Mouse (Mus musculus): ENCODE results near the gene Gm3893. TPM values are rescaled to one million over a fixed set of nuclear protein-coding genes. Genes with fewer than 3 reads are reported as not detected.
"Not testable (repeated sequence)": the region's sequence is repeated elsewhere in the genome, so short reads cannot be mapped to it uniquely, and the experiment has no call there.

Gene Gm3893
- total RNA-seq (2014; rRNA removed) (not detected in 2 replicates), polyA plus RNA-seq (2015; fragmentation: Nextera tagmentation; extraction: Ambion mirVana) (not detected in 2 replicates)

GRCm38 (mm10) chr4:42090907-42091306 lies at the start of gene Gm3893:
Gene Gm3893 (plus strand): TSS chr4:42091207.
- WGBS = no CpG with 5 or more reads among the region's 2 CpGs
- not testable (repeated sequence) for DNase-seq (ENCODE audit: low spot score); ATAC-seq (ENCODE audit: low FRiP score); H3K4me3 ChIP-seq (ENCODE audit: low read depth, low read length); H3K27me3 ChIP-seq (ENCODE audit: insufficient read depth, low read length); H3K36me3 ChIP-seq (ENCODE audit: insufficient read depth, low read length); H3K9me3 ChIP-seq (ENCODE audit: low read length); H3K27ac ChIP-seq (ENCODE audit: low read depth, low read length); H3K4me2 ChIP-seq (ENCODE audit: low read depth, low read length, poor library complexity, severe bottlenecking); H3K4me1 ChIP-seq (ENCODE audit: insufficient read depth, low read length); H3K9ac ChIP-seq (replicated peaks; ENCODE audit: low read length, poor library complexity, severe bottlenecking)

- not testable (repeated sequence) for DNase-seq (ENCODE audit: low spot score); H3K4me2 ChIP-seq (ENCODE audit: low read depth, low read length, poor library complexity, severe bottlenecking); H3K36me3 ChIP-seq (ENCODE audit: insufficient read depth, low read length); H3K4me1 ChIP-seq (ENCODE audit: insufficient read depth, low read length); H3K9me3 ChIP-seq (ENCODE audit: low read length); H3K9ac ChIP-seq (replicated peaks; ENCODE audit: low read length, poor library complexity, severe bottlenecking); H3K27me3 ChIP-seq (ENCODE audit: insufficient read depth, low read length); H3K4me3 ChIP-seq (ENCODE audit: low read depth, low read length); H3K27ac ChIP-seq (ENCODE audit: low read depth, low read length); ATAC-seq (ENCODE audit: low FRiP score)
- no CpG with 5 or more reads among the region's 5 CpGs for WGBS
Measured at GRCm38 (mm10) chr4:42114517-42114916, 23.5 kb downstream of the Gm3893 start, which contains the start of gene Gm13304. Gene Gm13304 (plus strand): TSS chr4:42114817.

Other genes with a start within 250 kb of the Gm3893 start
- gene Gm21541, start 187.6 kb upstream of the Gm3893 start, total RNA-seq (2014; rRNA removed) = not detected in 2 replicates
- not detected in 2 replicates for gene Gm21541, start 187.6 kb upstream of the Gm3893 start, polyA plus RNA-seq (2015; fragmentation: Nextera tagmentation; extraction: Ambion mirVana)
- gene Gm20878, start 149.6 kb upstream of the Gm3893 start, total RNA-seq (2014; rRNA removed) = 11.9 and 13.7 TPM in 2 replicates
- 9.3 and 10.0 TPM in 2 replicates for gene Gm20878, start 149.6 kb upstream of the Gm3893 start, polyA plus RNA-seq (2015; fragmentation: Nextera tagmentation; extraction: Ambion mirVana)
- 1.6 and 2.2 TPM in 2 replicates for gene Fam205a4, start 125.1 kb upstream of the Gm3893 start, total RNA-seq (2014; rRNA removed)
- 1.5 and 1.7 TPM in 2 replicates for gene Fam205a4, start 125.1 kb upstream of the Gm3893 start, polyA plus RNA-seq (2015; fragmentation: Nextera tagmentation; extraction: Ambion mirVana)
- gene Gm21093, start 56.5 kb upstream of the Gm3893 start, total RNA-seq (2014; rRNA removed) = 1.3 and 4.7 TPM in 2 replicates
- gene Gm21093, start 56.5 kb upstream of the Gm3893 start, polyA plus RNA-seq (2015; fragmentation: Nextera tagmentation; extraction: Ambion mirVana) = 0.39 TPM in 1 of 2 replicates, not detected in the other
- gene Gm13304, start 23.6 kb downstream of the Gm3893 start, total RNA-seq (2014; rRNA removed) = not detected in 2 replicates
- 0.23 TPM in 1 of 2 replicates, not detected in the other for gene Gm13304, start 23.6 kb downstream of the Gm3893 start, polyA plus RNA-seq (2015; fragmentation: Nextera tagmentation; extraction: Ambion mirVana)
- gene Gm13306, start 62.2 kb downstream of the Gm3893 start, total RNA-seq (2014; rRNA removed) = 2.0 and 5.5 TPM in 2 replicates
- 6.3 and 10.6 TPM in 2 replicates for gene Gm13306, start 62.2 kb downstream of the Gm3893 start, polyA plus RNA-seq (2015; fragmentation: Nextera tagmentation; extraction: Ambion mirVana)
- not detected in 2 replicates for gene Gm13305, start 77.4 kb downstream of the Gm3893 start, total RNA-seq (2014; rRNA removed)
- not detected in 2 replicates for gene Gm13305, start 77.4 kb downstream of the Gm3893 start, polyA plus RNA-seq (2015; fragmentation: Nextera tagmentation; extraction: Ambion mirVana)
- gene Gm10600, start 149.4 kb downstream of the Gm3893 start, total RNA-seq (2014; rRNA removed) = not detected in 2 replicates
- gene Gm10600, start 149.4 kb downstream of the Gm3893 start, polyA plus RNA-seq (2015; fragmentation: Nextera tagmentation; extraction: Ambion mirVana) = not detected in 2 replicates
- 1.3 TPM in 1 of 2 replicates, not detected in the other for gene Ccl21b, start 164.6 kb downstream of the Gm3893 start, total RNA-seq (2014; rRNA removed)
- gene Ccl21b, start 164.6 kb downstream of the Gm3893 start, polyA plus RNA-seq (2015; fragmentation: Nextera tagmentation; extraction: Ambion mirVana) = not detected in 2 replicates
- gene Gm21953, start 203.1 kb downstream of the Gm3893 start, total RNA-seq (2014; rRNA removed) = not detected in 2 replicates
- gene Gm21953, start 203.1 kb downstream of the Gm3893 start, polyA plus RNA-seq (2015; fragmentation: Nextera tagmentation; extraction: Ambion mirVana) = not detected in 2 replicates
- 0.11 and 0.85 TPM in 2 replicates for gene Fam205a3, start 227.1 kb downstream of the Gm3893 start, total RNA-seq (2014; rRNA removed)
- gene Fam205a3, start 227.1 kb downstream of the Gm3893 start, polyA plus RNA-seq (2015; fragmentation: Nextera tagmentation; extraction: Ambion mirVana) = not detected in 2 replicates

Data from midbrain, postnatal 0 days (tissue).